Mouse (Mus musculus) layer of hippocampus, postnatal 10 days (tissue): ENCODE data around the gene Slc4a1ap. TPM values are rescaled to one million over a fixed set of nuclear protein-coding genes. Genes with fewer than 3 reads are reported as not detected.
A peak's percentile ranks its signal among the peaks of the same experiment; 100 is the strongest.
"Not testable (repeated sequence)": the region's sequence is repeated elsewhere in the genome, so short reads cannot be mapped to it uniquely, and the experiment has no call there.

Experiments
- DNase-seq, 2 experiments: peaks; one replicate each; pipeline ENCODE4 v3.0.0; 2021; ENCODE audit warnings: low spot score in 2 of 2
- total RNA-seq, 2 experiments: library from RNA; stranded (reverse); gene quantifications; 2 replicates each; pipeline ENCODE4 v1.2.3; 2021

Slc4a1ap gene
- total RNA-seq, 2 experiments from 2014 or later = 52.5 to 52.9 TPM

- no peak for DNase-seq
Measured at GRCm38 (mm10) chr5:31566457-31566856, 39.7 kb downstream of the Slc4a1ap start.

- no peak for DNase-seq
Measured at GRCm38 (mm10) chr5:31567951-31568657, 41.3 kb downstream of the Slc4a1ap start.

- DNase-seq = peak; percentile 12 to 32
Measured at GRCm38 (mm10) chr5:31571023-31571608, 44.3 kb downstream of the Slc4a1ap start.

GRCm38 (mm10) chr5:31573722-31574121, 46.9 kb downstream of the Slc4a1ap start:
- no peak for DNase-seq

GRCm38 (mm10) chr5:31576539-31576975, 49.8 kb downstream of the Slc4a1ap start:
- DNase-seq = no peak

GRCm38 (mm10) chr5:31581263-31581662, 54.5 kb downstream of the Slc4a1ap start:
- no peak for DNase-seq

GRCm38 (mm10) chr5:31581932-31582331, 55.1 kb downstream of the Slc4a1ap start:
- DNase-seq = no peak

GRCm38 (mm10) chr5:31583261-31583660, 56.5 kb downstream of the Slc4a1ap start:
- no peak for DNase-seq

- no peak for DNase-seq
Measured at GRCm38 (mm10) chr5:31585526-31585925, 58.7 kb downstream of the Slc4a1ap start.

GRCm38 (mm10) chr5:31588016-31588415, 61.2 kb downstream of the Slc4a1ap start:
- no peak for DNase-seq

- not testable (repeated sequence) for DNase-seq
Measured at GRCm38 (mm10) chr5:31588672-31589071, 61.9 kb downstream of the Slc4a1ap start.

- no peak for DNase-seq
Measured at GRCm38 (mm10) chr5:31589711-31590319, 63.0 kb downstream of the Slc4a1ap start.

- DNase-seq = no peak
Measured at GRCm38 (mm10) chr5:31591122-31591521, 64.3 kb downstream of the Slc4a1ap start.

GRCm38 (mm10) chr5:31595868-31596267, 69.1 kb downstream of the Slc4a1ap start:
- no peak for DNase-seq

GRCm38 (mm10) chr5:31596481-31597429, 70.0 kb downstream of the Slc4a1ap start, which contains the start of gene Mrpl33:
Mrpl33 (plus strand) TSS chr5:31596935.
- DNase-seq = peak in 1 of 2 experiments; percentile 23

- no peak for DNase-seq
Measured at GRCm38 (mm10) chr5:31597430-31597944, 70.7 kb downstream of the Slc4a1ap start.

- no peak for DNase-seq
Measured at GRCm38 (mm10) chr5:31598121-31598520, 71.3 kb downstream of the Slc4a1ap start.

GRCm38 (mm10) chr5:31598579-31598978, 71.8 kb downstream of the Slc4a1ap start:
- peak in 1 of 2 experiments; percentile 34 for DNase-seq

GRCm38 (mm10) chr5:31599161-31599560, 72.4 kb downstream of the Slc4a1ap start:
- DNase-seq = no peak

GRCm38 (mm10) chr5:31601162-31601722, 74.4 kb downstream of the Slc4a1ap start:
- no peak for DNase-seq
